Mouse (Mus musculus): ENCODE data around the gene Tspyl4.

DNA sequence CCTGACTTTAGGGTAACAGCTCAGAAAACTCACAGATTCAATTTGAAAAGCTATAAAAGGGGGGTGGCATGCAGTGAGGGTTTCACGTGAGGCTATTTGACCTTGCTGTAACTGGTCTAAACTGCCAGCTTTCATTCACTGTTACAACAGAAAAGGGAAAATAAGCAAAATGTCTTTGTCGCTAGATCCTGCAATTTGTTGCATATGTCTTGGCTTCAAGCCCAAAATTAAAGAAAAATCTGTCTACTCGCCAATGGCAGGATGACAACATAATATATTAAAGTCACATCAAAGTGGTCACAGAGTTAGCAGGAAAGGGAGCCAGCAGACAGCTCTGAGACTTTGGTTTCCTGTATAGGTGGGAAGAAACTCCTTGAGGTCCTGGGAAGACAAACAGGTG is 49.5 kb upstream of the Tspyl4 start:
- no peak for TF ChIP-seq CTCF (IDR thresholded peaks at IDR 0.05; ENCODE audit: borderline replicate concordance, insufficient read depth, low read length)
- TF ChIP-seq POLR2A (IDR thresholded peaks at IDR 0.05; ENCODE audit: low read depth, low read length): no peak

Data from embryonic fibroblast, embryonic 13.5 days (primary cell).